ENCODE assay signal across 10 mouse cellular contexts in genomic region chr1:177703147-177703807, GRCm38 (mm10). TPM values are rescaled to one million over a fixed set of nuclear protein-coding genes. Genes with fewer than 3 reads are reported as not detected.
A peak's percentile ranks its signal among the peaks of the same experiment; 100 is the strongest.
DNase-seq lines count a peak whose midpoint lies in the region; ATAC-seq lines count a peak whose summit lies in the region.
"Had no signal": no experiment of that assay in that cellular context is flagged by ENCODE, and none has a peak within 500 bp of the region (broad histone marks: within the 10 kb centered on the region; RNA-seq: fewer than 3 reads in every experiment).

No protein-coding gene starts in this region.

- no peak for ATAC-seq in liver, embryonic 12.5 days
- ATAC-seq in liver, embryonic 11.5 days (replicated peaks; ENCODE audit: low FRiP score) = no peak
- ATAC-seq in embryonic facial prominence, embryonic 13.5 days (ENCODE audit: insufficient number of reproducible peaks, insufficient read depth, low FRiP score, low TSS enrichment, low read depth) = no peak
- ATAC-seq in hindbrain, embryonic 14.5 days (ENCODE audit: low FRiP score) = no peak
- no peak for ATAC-seq in neural tube, embryonic 12.5 days (ENCODE audit: low FRiP score, low read depth)

- peak overlapping the region; percentile 45; the same call in 1 of the 2 replicates for H3K4me3 ChIP-seq in liver, embryonic 12.5 days
- H3K4me3 ChIP-seq in liver, embryonic 11.5 days (ENCODE audit: low read depth, low read length) = no peak overlapping the region
- H3K4me3 ChIP-seq in embryonic facial prominence, embryonic 13.5 days = peak overlapping the region; percentile 47
- H3K4me3 ChIP-seq in hindbrain, embryonic 14.5 days (replicated peaks; ENCODE audit: low read length) = peak overlapping the region; percentile 34; the same call in 1 of the 2 replicates
- no peak overlapping the region for H3K4me3 ChIP-seq in neural tube, embryonic 12.5 days

- H3K4me1 ChIP-seq in liver, embryonic 12.5 days = peaks cover 6% of the 10 kb centered on the region
- H3K4me1 ChIP-seq in liver, embryonic 11.5 days (replicated peaks; ENCODE audit: control insufficient read depth, insufficient read depth, low read length) = no peaks in the 10 kb centered on the region; the same call in 1 of the 2 replicates
- peaks cover 5% of the 10 kb centered on the region; the same call in 1 of the 2 replicates for H3K4me1 ChIP-seq in embryonic facial prominence, embryonic 13.5 days
- no peaks in the 10 kb centered on the region for H3K4me1 ChIP-seq in hindbrain, embryonic 14.5 days (replicated peaks; ENCODE audit: control insufficient read depth, insufficient read depth, low read length)
- H3K4me1 ChIP-seq in neural tube, embryonic 12.5 days = no peaks in the 10 kb centered on the region; the same call in none of the 2 replicates

- DNase-seq in liver, embryonic 11.5 days (ENCODE audit: low spot score) = no peak
- no peak for DNase-seq in hindbrain, embryonic 14.5 days (ENCODE audit: low spot score)
- DNase-seq in frontal cortex, postnatal 14 days (ENCODE audit: low spot score in 2 of 2) = no peak
- DNase-seq in gastrocnemius, adult 18-20 months (ENCODE audit: low spot score) = no peak
- no peak for DNase-seq in retina, embryonic 14.5 days (ENCODE audit: low spot score)

- H3K36me3 ChIP-seq in liver, embryonic 12.5 days = no peaks in the 10 kb centered on the region
- H3K36me3 ChIP-seq in liver, embryonic 11.5 days (ENCODE audit: control insufficient read depth, insufficient read depth, low read length) = no peaks in the 10 kb centered on the region
- no peaks in the 10 kb centered on the region for H3K36me3 ChIP-seq in embryonic facial prominence, embryonic 13.5 days
- H3K36me3 ChIP-seq in hindbrain, embryonic 14.5 days (replicated peaks; ENCODE audit: control insufficient read depth, insufficient read depth) = no peaks in the 10 kb centered on the region
- H3K36me3 ChIP-seq in neural tube, embryonic 12.5 days = no peaks in the 10 kb centered on the region

- no peak overlapping the region for H3K9ac ChIP-seq in liver, embryonic 12.5 days
- H3K9ac ChIP-seq in liver, embryonic 11.5 days (ENCODE audit: low read depth, low read length) = no peak overlapping the region
- H3K9ac ChIP-seq in embryonic facial prominence, embryonic 13.5 days = peak overlapping the region; percentile 71; the same call in 1 of the 2 replicates
- H3K9ac ChIP-seq in hindbrain, embryonic 14.5 days = no peak overlapping the region; the same call in 1 of the 2 replicates
- no peak overlapping the region for H3K9ac ChIP-seq in neural tube, embryonic 12.5 days

- no peaks in the 10 kb centered on the region; the same call in 1 of the 2 replicates for H3K27me3 ChIP-seq in liver, embryonic 12.5 days (replicated peaks)
- no peaks in the 10 kb centered on the region for H3K27me3 ChIP-seq in liver, embryonic 11.5 days (replicated peaks; ENCODE audit: control insufficient read depth, insufficient read depth, low read length)
- no peaks in the 10 kb centered on the region for H3K27me3 ChIP-seq in embryonic facial prominence, embryonic 13.5 days
- no peaks in the 10 kb centered on the region for H3K27me3 ChIP-seq in hindbrain, embryonic 14.5 days (ENCODE audit: control insufficient read depth, insufficient read depth, low read length)
- H3K27me3 ChIP-seq in neural tube, embryonic 12.5 days (replicated peaks) = no peaks in the 10 kb centered on the region

- peak overlapping the region; percentile 74; the same call in 1 of the 2 replicates for H3K4me2 ChIP-seq in liver, embryonic 12.5 days
- H3K4me2 ChIP-seq in liver, embryonic 11.5 days = no peak overlapping the region
- peak overlapping the region; percentile 94 for H3K4me2 ChIP-seq in embryonic facial prominence, embryonic 13.5 days
- H3K4me2 ChIP-seq in hindbrain, embryonic 14.5 days (replicated peaks) = peak overlapping the region; percentile 61
- peak overlapping the region; percentile 82 for H3K4me2 ChIP-seq in neural tube, embryonic 12.5 days (replicated peaks)

- WGBS in liver, embryonic 12.5 days (ENCODE audit: insufficient replicate concordance) = 33% methylated on average over 6 of the region's 6 CpGs
- 55% methylated on average over 6 of the region's 6 CpGs for WGBS in liver, embryonic 11.5 days
- WGBS in embryonic facial prominence, embryonic 13.5 days = 43% methylated on average over 6 of the region's 6 CpGs
- 39% methylated on average over 6 of the region's 6 CpGs for WGBS in hindbrain, embryonic 14.5 days
- 51% methylated on average over 6 of the region's 6 CpGs for WGBS in neural tube, embryonic 12.5 days

- H3K9me3 ChIP-seq in liver, embryonic 12.5 days (replicated peaks) = no peaks in the 10 kb centered on the region
- H3K9me3 ChIP-seq in liver, embryonic 11.5 days (ENCODE audit: control insufficient read depth, low read length) = no peaks in the 10 kb centered on the region
- no peaks in the 10 kb centered on the region for H3K9me3 ChIP-seq in embryonic facial prominence, embryonic 13.5 days
- no peaks in the 10 kb centered on the region for H3K9me3 ChIP-seq in hindbrain, embryonic 14.5 days (ENCODE audit: control insufficient read depth, low read length)
- H3K9me3 ChIP-seq in neural tube, embryonic 12.5 days = no peaks in the 10 kb centered on the region

- H3K27ac ChIP-seq in liver, embryonic 12.5 days = no peak overlapping the region
- no peak overlapping the region for H3K27ac ChIP-seq in liver, embryonic 11.5 days (ENCODE audit: low read depth, low read length)
- no peak overlapping the region for H3K27ac ChIP-seq in embryonic facial prominence, embryonic 13.5 days
- H3K27ac ChIP-seq in hindbrain, embryonic 14.5 days = no peak overlapping the region
- H3K27ac ChIP-seq in neural tube, embryonic 12.5 days = no peak overlapping the region

RNA-seq across cellular contexts. Expression of gene 1700016C15Rik, which starts 26.3 kb away (rescaled TPM):
- not detected in 2 replicates for polyA plus RNA-seq in liver, embryonic 12.5 days (2016; fragmentation: Nextera tagmentation; extraction: Ambion mirVana)
- not detected in 2 replicates for polyA plus RNA-seq in liver, embryonic 11.5 days (2014; fragmentation: Nextera tagmentation; extraction: Ambion mirVana)
- not detected in 2 replicates for polyA plus RNA-seq in embryonic facial prominence, embryonic 13.5 days (2015; fragmentation: Nextera tagmentation; extraction: Ambion mirVana)
- polyA plus RNA-seq in hindbrain, embryonic 14.5 days (2014; fragmentation: Nextera tagmentation; extraction: Ambion mirVana) = not detected in 2 replicates
- 0.27 TPM in 1 of 2 replicates, not detected in the other for polyA plus RNA-seq in neural tube, embryonic 12.5 days (2016; fragmentation: Nextera tagmentation; extraction: Ambion mirVana)
- under 1 TPM in 1 of 2 experiments, not detected in 1; 0.32 TPM for total RNA-seq in gastrocnemius, adult 18-20 months (2021)
- total RNA-seq: layer of hippocampus, adult 8-10 months had no signal
- polyA plus RNA-seq: embryonic facial prominence, embryonic 11.5 days had no signal

Comparison
In these comparisons a context has a peak if more than half of its experiments do, and no peak if none do; other contexts are left out.
1. H3K4me3 ChIP-seq: peak in liver, embryonic 12.5 days (single experiment), embryonic facial prominence, embryonic 13.5 days (single experiment) and hindbrain, embryonic 14.5 days (single experiment); none in liver, embryonic 11.5 days (single experiment) and neural tube, embryonic 12.5 days (single experiment).